Mouse (Mus musculus) retina, postnatal 7 days (tissue): ENCODE data around the gene Inpp5d.

ENCODE experiments used
- DNase-seq: peaks from one replicate; pipeline ENCODE4 v3.0.0-alpha.2; 2012; ENCODE audit warnings: low read depth, low spot score

Gene Inpp5d

DNA sequence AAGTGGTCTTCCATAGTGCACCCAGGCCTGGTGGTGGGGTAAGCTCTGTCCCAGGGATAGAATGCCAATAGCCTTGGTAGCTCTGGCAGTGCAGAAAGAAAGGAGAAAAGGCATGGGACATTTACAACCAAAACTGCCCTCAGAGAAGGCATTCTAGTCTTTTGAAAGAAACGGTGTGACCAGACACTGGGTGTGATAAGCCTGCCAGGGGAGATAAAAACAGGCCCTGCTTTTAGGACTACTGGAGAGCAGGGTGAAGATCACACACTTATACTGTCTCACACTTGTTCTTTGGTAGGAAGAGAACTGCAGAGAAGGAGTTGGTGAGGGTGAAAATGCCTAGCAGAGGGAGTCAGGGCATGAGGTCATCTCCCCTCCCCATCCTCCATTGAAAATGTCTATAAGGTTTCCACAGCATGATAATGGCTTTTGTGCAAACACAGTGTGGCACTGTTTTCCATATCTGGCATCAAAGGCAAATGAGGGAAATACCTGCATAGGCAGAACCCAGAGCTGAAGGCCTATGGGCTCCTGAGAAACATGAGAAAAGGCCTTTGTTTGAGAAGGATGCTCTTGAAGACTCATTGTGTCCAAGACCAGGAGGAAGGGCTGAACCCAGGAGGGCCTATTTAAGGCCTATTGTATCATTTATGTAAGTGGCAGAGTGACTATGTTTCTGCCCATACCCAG, 4.0 kb downstream of the Inpp5d start:
- no peak for DNase-seq

- DNase-seq = no peak
Measured at GRCm38 (mm10) chr1:87624826-87625225, 4.7 kb downstream of the Inpp5d start.

GRCm38 (mm10) chr1:87625254-87626025, 5.3 kb downstream of the Inpp5d start:
- no peak for DNase-seq

GRCm38 (mm10) chr1:87626344-87626743, 6.2 kb downstream of the Inpp5d start:
- DNase-seq = no peak

DNA sequence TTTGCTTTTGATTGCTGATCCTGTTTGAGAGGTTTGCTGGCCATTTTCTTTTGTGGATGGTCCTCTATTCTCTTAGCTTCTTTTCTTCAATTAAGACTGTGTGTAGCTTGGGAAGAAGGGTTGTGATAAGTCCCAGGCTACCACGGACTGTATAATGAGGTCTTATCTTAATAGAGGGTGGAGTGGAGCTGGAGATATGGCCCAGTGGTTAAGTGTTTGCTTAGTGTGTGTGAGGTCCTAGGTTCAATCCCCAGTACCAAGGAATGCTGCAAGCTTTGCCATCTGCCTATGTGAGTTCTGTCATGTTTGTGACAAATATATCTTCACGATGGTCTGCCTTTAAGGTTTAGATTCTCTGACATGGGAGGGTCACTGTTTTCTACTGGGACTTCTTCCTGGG, 8.0 kb downstream of the Inpp5d start:
- no peak for DNase-seq

- DNase-seq = no peak
Measured at GRCm38 (mm10) chr1:87631584-87631983, 11.5 kb downstream of the Inpp5d start.

GRCm38 (mm10) chr1:87632163-87632562, 12.1 kb downstream of the Inpp5d start:
- no peak for DNase-seq

GRCm38 (mm10) chr1:87636716-87637117, 16.6 kb downstream of the Inpp5d start:
- no peak for DNase-seq

DNA sequence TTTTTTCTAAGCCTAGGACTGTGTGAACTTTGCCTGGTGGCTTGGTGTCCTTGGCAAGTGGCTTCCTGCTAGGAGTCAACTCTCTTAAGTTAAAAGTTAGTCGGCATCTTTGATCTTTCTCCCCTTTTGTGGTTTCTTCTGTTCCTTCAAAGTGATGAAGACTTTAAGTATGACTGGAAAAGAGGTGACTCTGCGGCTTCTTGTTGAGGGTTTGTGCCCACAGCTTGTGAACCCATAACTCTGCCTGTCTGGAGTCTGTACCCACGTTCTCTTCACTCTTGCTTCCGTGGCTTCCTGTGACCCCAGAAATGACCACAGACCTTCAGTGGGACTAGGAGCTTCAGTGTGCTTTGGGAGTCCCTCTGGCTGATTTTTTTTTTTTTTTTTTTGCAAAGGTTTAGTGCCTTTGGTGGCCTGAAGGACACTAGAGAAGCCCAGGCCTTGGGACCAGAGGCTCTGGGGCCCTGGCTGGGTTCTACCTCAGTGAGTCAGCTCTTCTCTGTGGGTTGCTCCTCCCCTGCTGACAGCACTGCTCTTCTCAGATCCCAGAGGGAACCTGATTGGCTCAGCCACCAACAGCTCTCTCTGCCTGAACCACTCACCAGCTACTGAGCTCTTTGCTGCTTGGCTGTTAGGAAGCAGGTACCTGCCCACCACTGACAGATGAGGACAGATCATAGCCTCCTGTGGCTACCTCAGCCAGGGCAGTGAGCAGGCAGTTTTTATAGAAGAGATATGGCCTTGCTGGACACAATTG, 17.2 kb downstream of the Inpp5d start:
- DNase-seq = no peak

DNA sequence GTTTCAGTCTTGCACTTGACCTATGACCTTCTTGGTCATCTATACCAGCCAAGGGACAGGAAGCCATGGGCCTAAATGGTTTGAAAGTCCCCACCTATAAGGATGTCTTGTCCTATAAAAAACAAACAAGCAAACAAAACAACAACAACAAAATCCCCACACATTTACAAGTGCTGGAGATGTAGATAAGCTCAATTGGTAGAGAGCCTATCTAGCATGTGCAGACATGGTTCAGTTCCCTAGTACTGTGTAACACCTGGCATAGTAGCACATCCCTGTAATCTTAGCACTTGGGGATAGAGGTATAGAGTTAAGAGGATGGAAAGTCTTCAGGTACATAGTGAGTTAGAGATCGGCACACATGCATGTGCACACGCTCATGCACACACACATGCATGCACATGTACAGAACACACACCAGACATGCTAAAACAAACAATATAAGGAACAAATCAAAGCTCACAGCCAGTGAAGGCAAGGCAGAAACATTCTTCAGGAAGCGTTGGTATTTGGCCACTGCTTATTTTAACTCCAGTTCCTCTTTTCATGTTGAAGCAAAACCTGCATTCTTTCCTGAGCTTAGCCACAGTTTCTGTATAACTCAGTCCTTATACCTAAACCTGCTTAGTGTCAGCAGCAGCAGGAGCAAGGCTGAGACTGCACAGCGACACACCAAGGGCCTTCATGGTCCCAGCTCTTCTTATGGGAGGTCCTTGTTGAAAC, 17.9 kb downstream of the Inpp5d start:
- DNase-seq = no peak

- no peak for DNase-seq
Measured at GRCm38 (mm10) chr1:87639724-87640123, 19.6 kb downstream of the Inpp5d start.

- DNase-seq = no peak
Measured at GRCm38 (mm10) chr1:87640165-87640661, 20.1 kb downstream of the Inpp5d start.

GRCm38 (mm10) chr1:87643016-87643415, 22.9 kb downstream of the Inpp5d start:
- no peak for DNase-seq

- no peak for DNase-seq
Measured at GRCm38 (mm10) chr1:87645041-87645440, 24.9 kb downstream of the Inpp5d start.

GRCm38 (mm10) chr1:87645748-87646147, 25.6 kb downstream of the Inpp5d start:
- no peak for DNase-seq

GRCm38 (mm10) chr1:87647820-87648219, 27.7 kb downstream of the Inpp5d start:
- no peak for DNase-seq

DNA sequence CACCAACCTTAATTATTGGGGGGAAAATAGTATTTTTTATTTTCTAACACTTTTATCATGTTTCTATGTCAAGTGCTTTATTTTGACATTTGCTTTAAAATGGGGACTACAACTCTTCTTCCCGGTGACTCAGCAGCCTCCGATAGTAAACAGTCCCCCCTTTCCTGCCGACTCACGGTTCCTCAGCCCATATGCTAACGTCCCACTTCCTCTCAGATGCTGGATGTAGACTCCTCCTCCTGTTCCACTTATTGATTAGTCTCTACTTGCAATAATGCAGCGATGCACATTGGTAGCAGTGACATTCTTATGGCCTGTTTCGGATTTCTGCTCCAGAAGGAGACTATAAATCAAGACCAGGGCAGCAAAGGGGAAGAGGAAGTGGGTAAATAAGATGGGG, 28.5 kb downstream of the Inpp5d start:
- no peak for DNase-seq

GRCm38 (mm10) chr1:87649219-87649805, 29.2 kb downstream of the Inpp5d start:
- DNase-seq = no peak

- no peak for DNase-seq
Measured at GRCm38 (mm10) chr1:87649958-87650474, 29.9 kb downstream of the Inpp5d start.

DNA sequence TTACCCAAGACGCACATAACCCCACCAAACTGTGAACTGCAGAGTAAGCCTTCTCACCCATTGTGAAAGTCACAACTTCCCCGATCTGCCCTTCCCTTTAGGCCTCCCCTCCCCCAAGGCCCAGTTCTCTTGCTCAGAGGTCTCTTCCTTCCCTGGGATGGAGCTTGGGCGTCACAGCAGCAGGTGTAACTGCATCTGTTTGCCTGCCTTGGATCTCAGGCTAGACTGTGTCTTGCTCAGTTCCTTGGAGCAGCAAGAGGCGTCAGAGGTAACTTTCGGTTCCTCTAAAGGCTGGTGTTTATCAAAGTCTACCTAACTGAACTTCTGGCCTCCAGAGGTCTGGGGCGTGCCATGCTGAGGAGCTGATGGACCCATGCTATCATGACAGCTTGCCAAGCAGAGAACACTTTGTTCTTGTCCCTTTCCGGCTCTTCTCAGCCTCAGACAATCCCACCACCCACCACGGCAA, 30.5 kb downstream of the Inpp5d start:
- DNase-seq = no peak

DNA sequence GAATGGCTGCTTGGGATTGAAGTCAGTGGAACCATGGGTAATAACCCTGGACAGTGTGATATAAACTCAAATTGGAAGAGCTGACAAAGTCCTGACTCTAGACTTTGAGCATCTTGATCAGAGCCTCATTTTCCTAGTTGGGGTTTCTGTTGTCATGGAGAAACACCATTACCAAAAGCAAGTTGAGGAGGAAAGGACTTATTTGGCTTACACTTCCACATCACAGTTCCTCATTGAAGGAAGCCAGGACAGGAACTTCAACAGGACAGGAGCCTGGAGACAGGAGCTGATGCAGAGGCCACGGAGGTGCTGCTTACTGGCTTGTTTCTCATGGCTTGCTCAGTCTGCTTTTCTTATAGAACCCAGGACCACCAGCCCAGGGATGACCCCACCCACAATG, 31.3 kb downstream of the Inpp5d start:
- DNase-seq = no peak
